Mouse (Mus musculus): Measurements from ENCODE around the gene Tapbp.

DNA sequence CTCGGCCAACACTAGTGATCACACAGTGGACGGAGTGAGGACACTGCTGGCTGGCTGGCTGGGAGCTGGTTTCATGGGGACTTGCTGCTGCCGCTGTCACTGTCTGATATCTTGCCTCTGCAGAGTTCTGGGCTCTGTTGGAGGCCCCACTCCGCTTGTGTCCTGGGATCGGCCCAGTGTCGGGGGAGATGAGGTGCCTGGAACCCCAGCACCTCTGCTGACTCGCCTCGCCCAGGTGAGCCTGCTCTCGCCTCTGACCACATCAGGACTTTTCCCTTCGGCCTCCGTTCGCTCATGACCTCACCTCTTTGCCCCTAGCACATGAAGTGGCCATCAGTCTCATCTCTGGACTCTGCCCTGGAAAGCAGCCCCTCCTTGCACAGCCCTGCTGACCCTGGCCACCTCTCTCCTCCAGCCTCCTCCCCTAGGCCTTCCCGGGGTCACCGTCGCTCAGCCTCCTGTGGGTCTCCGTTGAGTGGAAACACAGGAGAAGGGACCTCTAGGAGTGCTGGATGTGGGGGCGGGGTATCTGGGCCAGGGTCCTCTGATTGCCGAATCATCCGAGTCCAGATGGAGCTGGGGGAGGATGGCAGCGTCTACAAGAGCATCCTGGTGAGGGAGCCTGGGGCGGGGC lies 19.8 kb downstream of the Tapbp start:
- TF ChIP-seq POLR2A (IDR thresholded peaks at IDR 0.05; ENCODE audit: insufficient read length, low read depth): no peak
- no peak for TF ChIP-seq TCF12 (IDR thresholded peaks at IDR 0.05; ENCODE audit: insufficient read depth, poor library complexity, severe bottlenecking)
- TF ChIP-seq MAX (IDR thresholded peaks at IDR 0.05; ENCODE audit: low read depth): no peak
- no peak for TF ChIP-seq POLR2AphosphoS2 (IDR thresholded peaks at IDR 0.05; ENCODE audit: insufficient read length, low read depth)
- TF ChIP-seq USF1 (IDR thresholded peaks at IDR 0.05; ENCODE audit: low read depth): no peak
